Mouse (Mus musculus) hindbrain, embryonic 11.5 days (tissue): ENCODE data around the gene Baiap2l2. TPM values are rescaled to one million over a fixed set of nuclear protein-coding genes. Genes with fewer than 3 reads are reported as not detected.

Source experiments
- ATAC-seq: fragments of 200-750 bp; cut with Nextera tagmentation; 2 replicates; pipeline ENCODE4 v1.8.0; 2017; ENCODE audit warnings: mild to moderate bottlenecking, moderate TSS enrichment, moderate library complexity; ENCODE audit not compliant: low FRiP score
- DNase-seq: peaks from one replicate; pipeline ENCODE4 v3.0.0-alpha.2; 2015; ENCODE audit warnings: low spot score
- H3K27ac ChIP-seq: fragments of 300-500 bp; sonication (generic); 2 replicates; pipeline ENCODE4 v1.5.1; 2014; ENCODE audit warnings: mild to moderate bottlenecking, low read depth, low read length
- H3K27me3 ChIP-seq: fragments of 300-500 bp; sonication (generic); 2 replicates; pipeline ENCODE4 v1.6.1; 2014; ENCODE audit warnings: mild to moderate bottlenecking, low read length, moderate library complexity, mixed read lengths; ENCODE audit not compliant: control insufficient read depth, insufficient read depth
- H3K36me3 ChIP-seq: fragments of 300-500 bp; sonication (generic); 2 replicates; pipeline ENCODE4 v1.6.1; 2014; ENCODE audit warnings: mild to moderate bottlenecking, low read length, moderate library complexity, mixed read lengths; ENCODE audit not compliant: control insufficient read depth, insufficient read depth
- H3K4me1 ChIP-seq: fragments of 300-500 bp; sonication (generic); replicated peaks from 2 replicates; pipeline ENCODE4 v1.6.1; 2014; ENCODE audit warnings: low read length, mixed read lengths; ENCODE audit not compliant: control insufficient read depth, insufficient read depth
- H3K4me2 ChIP-seq: fragments of 300-500 bp; sonication (generic); replicated peaks from 2 replicates; pipeline ENCODE4 v1.6.1; 2014; ENCODE audit warnings: mild to moderate bottlenecking, low read depth, low read length
- H3K4me3 ChIP-seq: fragments of 300-500 bp; sonication (generic); 2 replicates; pipeline ENCODE4 v1.5.1; 2014; ENCODE audit warnings: low read depth, low read length
- H3K9ac ChIP-seq: fragments of 300-500 bp; sonication (generic); 2 replicates; pipeline ENCODE4 v1.6.1; 2014; ENCODE audit warnings: low read depth, low read length
- H3K9me3 ChIP-seq: fragments of 300-500 bp; sonication (generic); 2 replicates; pipeline ENCODE4 v1.6.1; 2016; ENCODE audit warnings: low read length; ENCODE audit not compliant: control insufficient read depth
- WGBS: fragments of 180-500 bp; shearing (Covaris S2); extraction: QIAGEN DNeasy Blood & Tissue Kit; methylation state at CpG from one replicate; pipeline ENCODE4 v1.1.7; 2014; 5-methylcytosine and 5-hydroxymethylcytosine counted together
- polyA plus RNA-seq: library from polyadenylated mRNA; unstranded; fragments of >200 nt; fragmentation: Nextera tagmentation; extraction: Ambion mirVana; gene quantifications from 2 replicates; pipeline ENCODE4 v1.2.1, GENCODE M21; 2014

Baiap2l2 gene
- polyA plus RNA-seq, 1 experiment from 2014 or later = 1.4 TPM

DNA sequence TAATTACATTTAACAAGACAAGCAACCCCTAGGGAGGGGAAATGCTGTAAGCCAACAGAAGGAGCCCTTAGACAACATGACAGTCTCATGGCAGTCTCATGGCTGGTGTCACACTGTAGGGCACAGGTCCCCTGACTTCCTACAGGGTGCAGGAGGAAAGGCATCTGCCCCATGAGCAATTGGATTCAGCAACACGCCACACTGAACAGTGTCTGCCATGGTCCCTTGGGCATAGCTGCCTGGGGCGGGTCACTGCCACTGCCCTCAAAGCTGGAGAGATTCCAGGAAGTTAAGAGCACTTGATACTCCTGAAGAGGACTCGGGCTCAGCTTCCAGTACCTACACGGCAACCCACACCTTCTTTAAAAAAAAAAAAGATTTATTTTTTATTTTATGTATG is 40.9 kb upstream of the Baiap2l2 start:
- H3K27me3 ChIP-seq = no peaks in the 10 kb centered on the region
- H3K27ac ChIP-seq = 0 out of 2 replicates have a peak overlapping the region, but pooled peaks have one; percentile 20
- 67% methylated on average over 4 of the region's 4 CpGs for WGBS
- H3K4me1 ChIP-seq = peaks cover 4% of the 10 kb centered on the region; the same call in 1 of the 2 replicates
- no peak overlapping the region for H3K9ac ChIP-seq
- H3K9me3 ChIP-seq = no peaks in the 10 kb centered on the region
- H3K4me3 ChIP-seq = no peak overlapping the region
- no peak overlapping the region for H3K4me2 ChIP-seq
- DNase-seq (no peak), ATAC-seq (no peak)
- H3K36me3 ChIP-seq = no peaks in the 10 kb centered on the region

DNA sequence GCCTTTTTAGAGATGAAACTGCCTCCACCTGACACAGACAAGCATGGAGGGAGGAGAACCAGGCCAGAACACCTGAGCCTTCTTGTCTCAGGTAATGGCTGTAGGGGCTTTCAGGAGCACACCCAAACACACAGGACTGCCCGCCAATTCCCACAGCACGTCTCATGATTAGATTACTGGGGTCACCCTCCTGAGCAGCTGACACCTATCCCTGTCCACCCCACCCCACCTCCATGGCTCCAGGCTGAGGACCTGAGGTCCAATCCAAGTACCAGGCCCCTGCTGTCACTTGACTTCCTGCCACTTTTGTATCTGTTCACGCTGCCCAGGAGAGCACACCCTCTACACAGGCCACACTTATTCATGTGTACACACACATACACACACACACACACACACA is 40.4 kb upstream of the Baiap2l2 start:
- no peak overlapping the region for H3K4me3 ChIP-seq
- H3K9ac ChIP-seq = no peak overlapping the region
- 85% methylated on average over 3 of the region's 3 CpGs for WGBS
- H3K4me2 ChIP-seq = no peak overlapping the region
- no peaks in the 10 kb centered on the region for H3K9me3 ChIP-seq
- no peak for DNase-seq
- no peaks in the 10 kb centered on the region for H3K36me3 ChIP-seq
- no peak overlapping the region for H3K27ac ChIP-seq
- peaks cover 4% of the 10 kb centered on the region; the same call in 1 of the 2 replicates for H3K4me1 ChIP-seq
- ATAC-seq = no peak
- no peaks in the 10 kb centered on the region for H3K27me3 ChIP-seq

- H3K9ac ChIP-seq = no peak overlapping the region
- H3K4me2 ChIP-seq = no peak overlapping the region
- no peak for ATAC-seq
- no peaks in the 10 kb centered on the region for H3K27me3 ChIP-seq
- H3K27ac ChIP-seq = no peak overlapping the region
- peaks cover 4% of the 10 kb centered on the region; the same call in 1 of the 2 replicates for H3K4me1 ChIP-seq
- H3K9me3 ChIP-seq = no peaks in the 10 kb centered on the region
- WGBS = 81% methylated on average over 3 of the region's 3 CpGs
- H3K36me3 ChIP-seq = no peaks in the 10 kb centered on the region
- H3K4me3 ChIP-seq = no peak overlapping the region
- DNase-seq = no peak
Observed at GRCm38 (mm10) chr15:79324373-79324772, 39.0 kb upstream of the Baiap2l2 start.

DNA sequence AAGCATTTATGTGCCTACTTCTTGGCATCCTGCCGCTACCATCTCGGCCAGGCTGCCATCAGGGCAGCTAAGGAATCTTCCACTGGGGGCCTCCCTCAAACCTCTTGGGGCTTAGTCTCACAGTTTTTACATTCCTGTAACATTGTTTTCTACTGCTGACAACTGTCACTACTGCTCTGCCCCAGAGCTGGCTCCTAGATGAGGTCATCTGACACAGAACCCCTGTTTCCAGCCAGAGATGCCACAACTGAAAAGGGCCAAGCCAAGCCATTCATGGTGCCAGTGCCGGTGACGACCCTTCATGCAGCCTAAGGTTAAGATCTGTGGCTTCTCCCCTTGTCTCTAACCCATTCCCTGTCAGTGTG is 38.4 kb upstream of the Baiap2l2 start:
- H3K4me2 ChIP-seq = no peak overlapping the region
- 75% methylated on average over 4 of the region's 4 CpGs for WGBS
- no peaks in the 10 kb centered on the region for H3K9me3 ChIP-seq
- no peaks in the 10 kb centered on the region for H3K27me3 ChIP-seq
- no peaks in the 10 kb centered on the region for H3K36me3 ChIP-seq
- no peak overlapping the region for H3K27ac ChIP-seq
- no peak overlapping the region for H3K9ac ChIP-seq
- no peak for DNase-seq
- no peak for ATAC-seq
- H3K4me3 ChIP-seq = no peak overlapping the region
- H3K4me1 ChIP-seq = peaks cover 4% of the 10 kb centered on the region; the same call in 1 of the 2 replicates

- no peaks in the 10 kb centered on the region for H3K36me3 ChIP-seq
- DNase-seq = no peak
- no peak overlapping the region for H3K4me3 ChIP-seq
- H3K9me3 ChIP-seq = no peaks in the 10 kb centered on the region
- ATAC-seq = no peak
- H3K27ac ChIP-seq = no peak overlapping the region
- H3K4me1 ChIP-seq = peaks cover 4% of the 10 kb centered on the region; the same call in 1 of the 2 replicates
- 79% methylated on average over 6 of the region's 6 CpGs for WGBS
- no peak overlapping the region for H3K9ac ChIP-seq
- no peaks in the 10 kb centered on the region for H3K27me3 ChIP-seq
- no peak overlapping the region for H3K4me2 ChIP-seq
Observed at GRCm38 (mm10) chr15:79322991-79323790, 37.9 kb upstream of the Baiap2l2 start.

- Histone ChIP-seq H3K27me3 (no peaks in the 10 kb centered on the region), H3K27ac (no peak overlapping the region), H3K9ac (no peak overlapping the region), H3K4me1 (peaks cover 4% of the 10 kb centered on the region; the same call in 1 of the 2 replicates), H3K9me3 (no peaks in the 10 kb centered on the region), H3K36me3 (no peaks in the 10 kb centered on the region), H3K4me2 (no peak overlapping the region), H3K4me3 (no peak overlapping the region)
- DNase-seq = no peak
- 87% methylated on average over 11 of the region's 11 CpGs for WGBS
- ATAC-seq = no peak
Observed at GRCm38 (mm10) chr15:79322281-79322990, 37.1 kb upstream of the Baiap2l2 start.

DNA sequence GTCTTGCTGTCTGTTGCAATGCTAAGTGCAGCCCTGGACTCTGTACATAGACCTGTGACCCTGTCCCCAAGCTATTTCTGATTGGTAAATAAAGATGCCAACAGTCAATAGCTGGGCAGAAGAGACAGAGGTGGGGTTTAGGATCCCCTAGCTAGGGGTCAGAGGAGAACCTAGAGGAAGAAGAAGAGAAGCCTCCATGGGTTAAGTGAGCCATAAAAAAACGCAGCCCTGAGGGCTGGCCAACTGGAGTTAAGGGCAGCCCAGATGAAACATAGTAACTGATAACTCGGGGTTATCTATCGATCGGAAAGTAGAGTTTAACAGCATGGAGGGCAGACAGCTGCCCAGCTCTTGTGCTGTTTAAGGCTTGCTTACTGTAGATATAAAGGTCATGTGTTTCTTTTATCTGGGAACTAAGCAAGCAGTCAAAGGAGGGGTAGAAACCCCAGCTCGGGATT is 36.4 kb upstream of the Baiap2l2 start:
- Histone ChIP-seq H3K27me3 (no peaks in the 10 kb centered on the region), H3K9ac (no peak overlapping the region), H3K4me2 (no peak overlapping the region), H3K4me3 (no peak overlapping the region), H3K9me3 (no peaks in the 10 kb centered on the region), H3K36me3 (no peaks in the 10 kb centered on the region), H3K4me1 (no peaks in the 10 kb centered on the region; the same call in 1 of the 2 replicates), H3K27ac (no peak overlapping the region)
- ATAC-seq = no peak
- 89% methylated on average over 5 of the region's 5 CpGs for WGBS
- DNase-seq = no peak

DNA sequence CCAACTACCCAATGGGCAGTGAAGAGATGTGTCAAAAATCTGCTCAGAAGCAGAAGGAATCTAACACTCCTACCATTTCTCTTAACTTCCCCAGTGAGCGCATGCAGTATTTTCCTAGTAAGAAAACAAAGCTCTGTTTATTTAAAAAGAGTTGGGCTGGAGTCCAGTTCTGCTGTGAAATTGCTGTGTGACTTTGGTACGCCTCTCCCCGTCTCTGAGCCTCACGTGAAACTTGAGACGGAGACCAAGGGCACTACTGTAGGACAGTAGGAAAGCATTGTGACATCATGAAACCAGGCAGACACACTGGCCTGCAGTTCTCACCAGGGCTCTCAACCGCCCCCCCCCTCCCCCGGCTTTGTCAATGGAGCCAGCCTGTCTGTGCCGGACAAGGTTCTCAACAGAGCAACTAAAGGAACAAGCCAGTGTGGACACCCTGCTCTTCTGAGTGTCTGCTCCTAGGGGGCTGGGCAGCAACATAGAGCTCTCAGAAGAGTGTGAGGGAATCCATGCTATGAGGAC is 28.6 kb upstream of the Baiap2l2 start:
- Histone ChIP-seq H3K9me3 (no peaks in the 10 kb centered on the region), H3K27me3 (no peaks in the 10 kb centered on the region), H3K4me2 (no peak overlapping the region), H3K9ac (no peak overlapping the region), H3K4me1 (no peaks in the 10 kb centered on the region), H3K4me3 (no peak overlapping the region), H3K27ac (no peak overlapping the region), H3K36me3 (no peaks in the 10 kb centered on the region)
- no peak for DNase-seq
- WGBS = 81% methylated on average over 8 of the region's 8 CpGs
- ATAC-seq = no peak
